Mouse (Mus musculus) heart, embryonic 10.5 days (tissue): ENCODE measurements around the gene Plekhf1. TPM values are rescaled to one million over a fixed set of nuclear protein-coding genes. Genes with fewer than 3 reads are reported as not detected.

ENCODE experiments used
- DNase-seq: peaks from one replicate; pipeline ENCODE4 v3.0.0-alpha.2; 2017; ENCODE audit warnings: low spot score
- H3K27ac ChIP-seq: fragments of 300-500 bp; sonication (generic); 2 replicates; pipeline ENCODE4 v1.5.1; 2016; ENCODE audit warnings: mild to moderate bottlenecking
- H3K27me3 ChIP-seq: fragments of 300-500 bp; sonication (generic); 2 replicates; pipeline ENCODE4 v1.6.1; 2016; ENCODE audit warnings: mild to moderate bottlenecking; ENCODE audit not compliant: poor library complexity, insufficient read depth, severe bottlenecking
- H3K36me3 ChIP-seq: fragments of 300-500 bp; sonication (generic); 2 replicates; pipeline ENCODE4 v1.6.1; 2016; ENCODE audit warnings: mild to moderate bottlenecking, moderate library complexity
- H3K4me1 ChIP-seq: fragments of 300-500 bp; sonication (generic); 2 replicates; pipeline ENCODE4 v1.6.1; 2016; ENCODE audit warnings: mild to moderate bottlenecking
- H3K4me3 ChIP-seq: fragments of 300-500 bp; sonication (generic); 2 replicates; pipeline ENCODE4 v1.5.1; 2016; ENCODE audit warnings: mild to moderate bottlenecking, moderate library complexity
- H3K9me3 ChIP-seq: fragments of 300-500 bp; sonication (generic); 2 replicates; pipeline ENCODE4 v1.6.1; 2016; ENCODE audit warnings: mild to moderate bottlenecking, moderate library complexity
- WGBS: fragments of 180-500 bp; shearing (Covaris S2); methylation state at CpG from one replicate; pipeline ENCODE4 v1.1.7; 2016; 5-methylcytosine and 5-hydroxymethylcytosine counted together
- polyA plus RNA-seq: library from polyadenylated mRNA; unstranded; fragments of >200 nt; fragmentation: Nextera tagmentation; extraction: Ambion mirVana; gene quantifications from 2 replicates; pipeline ENCODE4 v1.2.1, GENCODE M21; 2016

The Plekhf1 gene
- polyA plus RNA-seq, 1 experiment from 2014 or later = 2.2 TPM

DNA sequence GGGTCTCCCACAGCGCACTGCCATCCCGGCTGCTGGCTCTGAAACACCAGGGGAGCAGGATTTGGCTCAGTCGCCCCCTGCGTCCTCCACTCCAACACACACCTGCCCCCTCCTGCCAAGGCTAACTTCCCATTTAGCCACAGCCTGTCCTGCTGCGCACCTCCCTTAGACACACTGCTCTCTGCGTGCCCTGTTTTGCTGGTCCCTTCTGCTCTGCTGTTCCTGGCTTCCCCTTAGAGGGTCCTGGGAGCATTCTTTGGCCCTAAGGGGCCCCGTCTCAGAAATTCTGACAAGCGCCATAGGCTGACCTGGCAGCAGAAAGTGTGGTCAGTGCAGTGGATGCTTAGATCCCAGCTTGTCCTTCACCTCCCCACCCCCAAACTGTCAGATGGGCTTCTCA, 36.7 kb downstream of the Plekhf1 start:
- 59% methylated on average over 8 of the region's 8 CpGs for WGBS
- H3K27ac ChIP-seq = no peak overlapping the region
- H3K9me3 ChIP-seq = no peaks in the 10 kb centered on the region
- DNase-seq = no peak
- no peak overlapping the region for H3K4me3 ChIP-seq
- peaks cover 22% of the 10 kb centered on the region for H3K36me3 ChIP-seq
- H3K4me1 ChIP-seq = 0 out of 2 replicates have a peak, but pooled peaks cover 4% of the 10 kb centered on the region
- no peaks in the 10 kb centered on the region for H3K27me3 ChIP-seq

DNA sequence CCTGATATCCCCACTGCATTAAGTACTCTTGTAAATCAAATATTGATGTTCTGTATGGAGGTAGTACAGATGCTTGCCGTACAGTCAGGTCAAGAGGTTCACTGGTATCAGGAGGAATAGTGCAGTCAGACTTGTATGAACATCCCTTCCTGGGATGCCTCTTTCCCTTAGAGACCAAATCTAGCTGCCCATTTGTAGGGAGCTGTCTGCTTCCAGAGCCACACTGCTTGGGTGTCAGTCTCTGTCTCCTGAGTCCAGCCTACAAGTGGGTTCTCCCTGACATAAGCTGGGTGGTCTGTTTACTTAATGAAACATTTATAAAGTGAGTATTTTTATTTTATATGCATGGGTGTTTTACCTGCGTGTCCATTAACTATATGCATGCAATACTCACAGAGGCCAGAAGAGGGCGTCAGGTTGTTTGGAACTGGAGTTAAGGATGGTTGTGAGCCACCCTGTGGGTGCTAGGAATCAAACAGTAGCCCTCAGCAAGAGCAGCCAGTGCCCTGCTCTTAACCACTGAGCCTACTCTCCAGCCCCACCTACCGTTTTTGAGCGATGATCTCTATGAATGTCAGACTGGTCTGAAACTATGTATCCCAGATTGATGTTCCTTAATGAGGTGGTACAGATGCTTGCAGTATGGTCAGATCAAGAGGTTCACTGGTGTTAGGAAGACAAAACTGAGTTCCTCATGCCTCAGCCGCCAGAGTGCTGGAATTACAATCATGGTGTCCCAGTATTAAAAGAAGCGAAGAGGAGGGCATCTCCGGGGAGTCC, 37.6 kb downstream of the Plekhf1 start:
- 0 out of 2 replicates have a peak, but pooled peaks cover 4% of the 10 kb centered on the region for H3K4me1 ChIP-seq
- 88% methylated on average over 8 of the region's 8 CpGs for WGBS
- H3K27me3 ChIP-seq = no peaks in the 10 kb centered on the region
- no peak overlapping the region for H3K27ac ChIP-seq
- DNase-seq = no peak
- peaks cover 22% of the 10 kb centered on the region for H3K36me3 ChIP-seq
- no peak overlapping the region for H3K4me3 ChIP-seq
- H3K9me3 ChIP-seq = no peaks in the 10 kb centered on the region

DNA sequence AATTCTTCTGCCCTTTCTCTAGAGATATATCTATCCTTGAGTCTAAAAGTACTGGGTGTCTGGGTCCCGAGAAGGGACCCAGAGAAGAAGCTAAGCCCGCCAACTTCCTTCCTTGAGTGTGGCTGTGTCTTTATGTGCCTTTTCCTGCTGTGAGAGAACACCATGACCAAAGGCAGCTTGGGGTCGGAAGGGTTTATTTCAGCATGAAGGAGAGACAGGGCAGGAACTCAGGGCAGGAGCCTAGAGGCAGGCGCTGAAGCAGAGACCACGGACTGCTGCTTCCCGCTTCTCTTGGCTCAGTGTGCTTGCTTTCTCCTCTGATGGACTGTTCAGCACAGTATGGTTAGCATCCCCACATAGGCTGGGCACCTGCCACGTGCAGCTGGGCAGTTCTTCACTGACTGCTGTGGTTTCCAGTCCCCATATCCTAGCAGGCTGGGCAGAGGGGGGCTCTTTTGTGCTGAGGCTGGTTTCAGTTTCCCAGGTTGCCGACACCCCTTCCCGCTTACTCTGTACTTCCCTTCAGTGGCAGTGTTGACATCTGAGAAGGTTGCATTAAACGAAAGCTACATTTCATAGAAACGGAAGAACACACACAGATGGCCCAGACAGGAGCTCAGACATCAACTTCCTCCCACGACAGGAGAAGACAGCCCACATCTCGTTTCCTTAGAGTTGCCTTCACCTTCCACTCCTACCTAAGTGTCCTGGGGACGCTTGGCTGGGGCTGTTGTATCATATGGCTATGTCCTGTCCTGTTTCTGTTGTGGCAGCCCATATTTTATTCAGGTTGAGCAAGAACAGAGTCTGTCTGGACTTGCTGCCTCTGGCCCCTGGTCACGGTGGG, 38.5 kb downstream of the Plekhf1 start:
- no peak overlapping the region for H3K27ac ChIP-seq
- H3K4me1 ChIP-seq = peaks cover 7% of the 10 kb centered on the region
- no peaks in the 10 kb centered on the region for H3K9me3 ChIP-seq
- no peaks in the 10 kb centered on the region for H3K27me3 ChIP-seq
- DNase-seq = no peak
- H3K4me3 ChIP-seq = no peak overlapping the region
- WGBS = 79% methylated on average over 15 of the region's 15 CpGs
- peaks cover 16% of the 10 kb centered on the region for H3K36me3 ChIP-seq

DNA sequence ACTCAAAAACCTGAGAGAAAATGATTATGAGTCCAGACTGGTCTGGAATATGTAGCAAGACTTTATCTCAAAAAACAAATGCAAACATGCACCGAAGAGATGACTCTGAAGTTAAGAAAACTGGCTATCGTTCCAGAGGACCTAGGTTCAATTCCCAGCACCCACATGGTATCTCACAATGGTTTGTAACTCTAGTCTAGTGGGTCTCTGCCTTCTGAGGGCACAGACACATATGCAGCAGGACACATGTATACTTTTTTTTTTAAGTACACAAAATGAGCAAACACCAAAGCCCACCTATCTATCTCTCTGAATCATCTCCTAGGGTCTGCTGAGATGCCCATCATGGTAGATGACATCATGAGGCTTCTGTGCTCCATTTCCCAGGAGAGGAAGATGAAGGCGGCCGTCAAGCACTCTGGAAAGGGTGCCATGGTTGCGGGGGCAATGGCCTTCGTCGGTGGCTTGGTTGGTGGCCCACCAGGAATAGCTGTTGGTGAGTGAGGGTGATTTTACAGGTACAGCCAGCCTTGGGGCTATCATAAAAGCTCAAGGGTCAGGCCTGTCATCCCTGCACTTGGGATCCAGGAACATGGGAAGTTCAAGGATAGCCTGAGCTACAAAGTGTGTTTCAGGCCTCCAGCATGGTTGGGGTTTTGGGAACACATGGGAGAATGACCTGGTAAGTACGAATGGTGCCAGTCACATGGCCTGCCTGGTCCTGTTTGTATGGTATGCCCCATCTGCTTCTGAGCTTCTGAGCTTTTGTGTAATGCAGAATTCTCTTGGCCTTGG, 39.3 kb downstream of the Plekhf1 start:
- no peak overlapping the region for H3K27ac ChIP-seq
- WGBS = 86% methylated on average over 8 of the region's 8 CpGs
- H3K36me3 ChIP-seq = peaks cover 16% of the 10 kb centered on the region
- no peaks in the 10 kb centered on the region for H3K27me3 ChIP-seq
- no peak for DNase-seq
- H3K9me3 ChIP-seq = no peaks in the 10 kb centered on the region
- H3K4me1 ChIP-seq = peaks cover 12% of the 10 kb centered on the region
- no peak overlapping the region for H3K4me3 ChIP-seq

DNA sequence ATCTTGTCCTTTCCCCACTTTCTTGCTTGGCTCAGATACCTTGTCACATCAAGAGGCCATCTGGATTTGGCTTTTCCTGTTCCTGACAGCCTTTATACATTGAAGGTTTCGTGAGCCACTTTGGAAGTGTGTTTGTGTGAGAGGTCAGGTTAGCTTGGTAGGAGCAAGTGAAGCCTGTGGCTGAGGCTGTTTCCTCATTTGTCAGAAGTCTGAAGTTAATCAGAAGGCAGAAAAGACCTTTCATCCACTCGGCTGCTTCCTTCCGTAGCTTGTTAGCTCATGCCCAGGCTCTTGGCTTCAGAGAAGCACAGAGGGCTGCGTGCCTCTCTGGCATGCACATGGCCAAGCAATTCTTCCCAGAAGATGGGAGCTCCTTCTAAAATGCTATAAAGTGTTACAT, 40.0 kb downstream of the Plekhf1 start:
- WGBS = 63% methylated on average over 4 of the region's 4 CpGs
- H3K4me1 ChIP-seq = peaks cover 16% of the 10 kb centered on the region
- no peaks in the 10 kb centered on the region for H3K27me3 ChIP-seq
- no peak overlapping the region for H3K4me3 ChIP-seq
- H3K9me3 ChIP-seq = no peaks in the 10 kb centered on the region
- H3K27ac ChIP-seq = no peak overlapping the region
- no peak for DNase-seq
- peaks cover 16% of the 10 kb centered on the region for H3K36me3 ChIP-seq

DNA sequence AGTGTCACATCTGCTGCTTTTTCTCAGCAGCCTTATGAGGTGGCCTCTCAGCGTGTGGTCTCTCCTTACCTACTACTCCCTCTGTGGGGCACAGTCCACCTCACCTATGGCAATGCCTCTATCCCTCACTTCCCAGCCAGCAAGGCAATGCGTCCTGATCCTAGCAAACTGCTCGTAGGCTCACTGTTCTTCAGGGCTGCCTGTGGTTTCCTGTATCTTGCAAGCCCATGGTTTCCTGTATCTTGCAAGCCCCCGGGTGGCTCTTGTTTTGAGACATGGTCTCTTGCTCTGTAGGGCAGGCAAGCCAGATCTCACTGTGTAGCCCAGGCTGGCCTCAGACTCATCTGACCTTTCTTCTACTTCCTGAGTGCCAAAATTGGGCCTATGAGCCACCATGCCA, 41.0 kb downstream of the Plekhf1 start:
- H3K9me3 ChIP-seq = no peaks in the 10 kb centered on the region
- H3K4me3 ChIP-seq = no peak overlapping the region
- WGBS = 52% methylated on average over 4 of the region's 4 CpGs
- no peak for DNase-seq
- H3K27ac ChIP-seq = no peak overlapping the region
- H3K27me3 ChIP-seq = no peaks in the 10 kb centered on the region
- peaks cover 16% of the 10 kb centered on the region for H3K36me3 ChIP-seq
- peaks cover 17% of the 10 kb centered on the region for H3K4me1 ChIP-seq

DNA sequence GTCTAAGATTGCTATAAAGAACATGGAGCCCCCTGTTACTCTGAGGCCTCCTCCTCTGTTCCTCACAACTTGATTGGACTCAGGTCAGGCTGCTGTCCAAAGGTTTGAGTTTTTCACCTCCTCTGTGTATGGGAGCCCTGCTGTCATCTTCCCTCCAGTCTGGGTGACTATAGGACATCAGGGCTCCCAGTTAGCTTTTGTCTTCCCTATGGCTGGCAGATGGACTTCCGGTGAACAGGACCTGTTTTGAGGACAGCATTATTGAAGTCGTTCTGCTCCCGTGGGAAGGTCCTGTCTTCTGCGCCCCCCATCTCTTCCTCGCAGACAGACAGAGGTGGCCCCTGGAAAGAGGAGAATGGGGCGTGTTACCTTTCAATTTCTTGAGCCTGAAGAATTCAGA, 43.0 kb downstream of the Plekhf1 start:
- peaks cover 9% of the 10 kb centered on the region for H3K36me3 ChIP-seq
- 87% methylated on average over 6 of the region's 6 CpGs for WGBS
- H3K27ac ChIP-seq = no peak overlapping the region
- no peaks in the 10 kb centered on the region for H3K27me3 ChIP-seq
- no peak for DNase-seq
- H3K9me3 ChIP-seq = no peaks in the 10 kb centered on the region
- H3K4me1 ChIP-seq = peaks cover 17% of the 10 kb centered on the region
- H3K4me3 ChIP-seq = no peak overlapping the region

DNA sequence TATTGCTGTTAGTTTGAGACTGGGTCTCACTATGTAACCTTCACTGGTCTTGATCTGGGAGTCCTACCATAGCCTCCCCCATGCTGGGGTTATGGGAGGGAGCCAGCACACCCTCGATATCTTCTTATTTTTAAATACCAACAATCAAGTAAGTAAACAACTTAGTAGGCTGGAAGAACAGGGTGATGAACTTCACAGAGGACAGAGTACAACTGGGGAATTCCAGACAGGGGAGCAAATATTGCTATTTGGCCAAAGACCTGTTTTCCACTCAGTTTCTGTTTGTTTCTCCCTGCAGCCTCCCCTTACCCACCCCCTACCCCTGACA, 43.4 kb downstream of the Plekhf1 start:
- Histone ChIP-seq H3K4me3 (peak overlapping the region; percentile 83), H3K4me1 (peaks cover 17% of the 10 kb centered on the region), H3K36me3 (peaks cover 5% of the 10 kb centered on the region; the same call in 1 of the 2 replicates), H3K27ac (0 out of 2 replicates have a peak overlapping the region, but pooled peaks have one; percentile 93), H3K9me3 (no peaks in the 10 kb centered on the region), H3K27me3 (no peaks in the 10 kb centered on the region)
- DNase-seq = no peak
- WGBS = 71% methylated on average over 1 of the region's 1 CpGs

DNA sequence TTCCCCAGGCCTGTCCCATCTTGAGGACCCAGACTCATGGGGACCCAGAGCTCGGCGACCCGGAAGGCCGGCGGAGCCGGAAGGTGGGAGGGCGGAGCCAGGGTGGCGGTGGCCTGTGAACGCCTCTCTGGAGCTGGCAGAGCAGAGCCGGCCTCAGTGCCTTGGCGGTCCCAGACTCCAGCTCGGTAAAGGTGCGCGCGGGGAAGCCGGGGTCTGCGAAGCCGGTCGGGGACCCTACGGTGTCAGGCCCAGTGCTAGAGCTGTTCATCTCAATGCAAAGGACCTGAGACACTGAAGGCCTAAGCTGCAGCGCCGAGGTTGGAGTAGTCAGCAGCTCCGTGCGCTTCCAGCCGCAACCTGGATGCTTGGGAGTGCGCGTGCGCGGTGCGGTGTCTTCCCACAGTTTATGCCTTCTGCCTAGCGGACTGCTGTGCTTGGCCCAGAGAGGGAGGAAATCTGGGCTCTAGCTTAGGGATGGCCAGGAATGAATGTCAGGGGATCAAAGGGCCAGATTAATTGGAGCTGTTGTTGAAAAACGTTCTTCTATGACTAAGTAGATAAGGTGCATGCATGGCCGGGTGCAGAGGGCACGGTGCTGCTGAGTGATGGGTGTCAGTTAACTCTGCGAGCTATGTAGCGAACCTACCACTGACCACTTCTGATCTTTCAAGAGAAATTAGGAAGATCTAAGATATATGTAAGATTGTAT, 44.0 kb downstream of the Plekhf1 start:
- Histone ChIP-seq H3K9me3 (no peaks in the 10 kb centered on the region), H3K27ac (peak overlapping the region; percentile 93), H3K4me1 (peaks cover 17% of the 10 kb centered on the region), H3K4me3 (peak overlapping the region; percentile 83), H3K27me3 (no peaks in the 10 kb centered on the region), H3K36me3 (no peaks in the 10 kb centered on the region)
- DNase-seq = peak; percentile 94
- WGBS = 4% methylated on average over 36 of the region's 36 CpGs

DNA sequence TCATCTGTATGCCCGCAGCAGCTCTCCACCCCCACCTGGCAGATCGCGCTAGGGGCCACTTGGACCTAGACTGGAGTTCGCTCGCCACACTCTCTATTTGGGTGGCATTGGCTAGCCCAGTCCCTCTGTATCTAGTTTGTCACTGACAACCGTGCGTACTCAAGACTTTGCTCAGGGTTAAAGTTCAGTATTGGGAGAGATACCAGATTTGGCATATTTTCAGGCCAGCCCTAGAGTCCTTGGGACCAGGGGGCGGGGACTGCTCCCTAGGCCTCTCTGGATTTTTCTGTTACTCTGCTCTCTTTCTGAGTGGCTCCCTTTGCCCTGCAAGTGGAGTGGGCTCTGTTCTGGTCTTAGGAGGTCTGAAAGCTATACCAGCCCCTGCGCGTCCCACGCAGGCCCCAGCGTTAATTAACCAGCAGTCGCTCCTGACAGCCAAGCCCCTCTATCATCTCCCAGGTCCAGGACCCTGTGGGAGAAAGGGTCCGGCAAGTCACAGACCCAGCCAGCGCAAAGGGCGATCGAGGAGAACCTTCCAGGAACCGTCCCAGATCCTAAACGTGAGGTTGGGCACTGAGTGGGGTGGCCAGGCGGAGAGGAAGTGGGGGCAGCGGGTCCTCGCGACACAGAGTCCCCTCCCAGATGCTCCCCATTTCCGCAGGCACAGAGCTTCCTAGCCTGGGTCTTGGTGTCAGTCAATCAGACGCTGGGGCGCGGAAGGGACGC, 44.7 kb downstream of the Plekhf1 start, which contains the start of gene 1600014C10Rik:
TSS of gene 1600014C10Rik (plus strand) at position 256 of the 726 bp plus-strand sequence.
- no peaks in the 10 kb centered on the region for H3K36me3 ChIP-seq
- H3K4me3 ChIP-seq = peak within 1 kb of the TSS; percentile 83
- H3K27me3 ChIP-seq = no peaks in the 10 kb centered on the region
- H3K9me3 ChIP-seq = no peaks in the 10 kb centered on the region
- no peak for DNase-seq
- WGBS = 2% methylated on average over 28 of the region's 28 CpGs
- H3K4me1 ChIP-seq = peaks cover 17% of the 10 kb centered on the region
- peak within 1 kb of the TSS; percentile 93 for H3K27ac ChIP-seq

DNA sequence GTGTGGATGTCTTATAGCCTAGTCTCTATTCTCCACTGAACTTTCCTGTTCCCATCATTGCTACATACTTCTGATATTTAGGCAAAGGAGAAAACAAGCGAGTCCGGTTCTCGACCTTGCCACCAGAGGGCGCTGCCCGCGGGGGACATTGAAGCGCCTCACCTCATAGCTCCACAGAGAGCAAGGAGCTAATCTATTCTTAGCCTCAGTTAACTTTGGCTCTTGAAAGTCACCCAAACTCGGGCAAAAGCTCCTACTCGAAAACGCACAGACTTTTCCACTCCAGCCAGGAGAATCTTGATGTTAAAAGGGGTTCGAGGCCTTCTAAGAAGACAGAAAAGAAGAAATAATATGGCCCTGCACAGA, 45.2 kb downstream of the Plekhf1 start:
- Histone ChIP-seq H3K27me3 (no peaks in the 10 kb centered on the region), H3K27ac (peak overlapping the region; percentile 93; the same call in 1 of the 2 replicates), H3K4me3 (peak overlapping the region; percentile 83), H3K36me3 (no peaks in the 10 kb centered on the region), H3K9me3 (no peaks in the 10 kb centered on the region), H3K4me1 (peaks cover 17% of the 10 kb centered on the region)
- peak; percentile 93 for DNase-seq
- under 1% methylated on average over 11 of the region's 11 CpGs for WGBS

DNA sequence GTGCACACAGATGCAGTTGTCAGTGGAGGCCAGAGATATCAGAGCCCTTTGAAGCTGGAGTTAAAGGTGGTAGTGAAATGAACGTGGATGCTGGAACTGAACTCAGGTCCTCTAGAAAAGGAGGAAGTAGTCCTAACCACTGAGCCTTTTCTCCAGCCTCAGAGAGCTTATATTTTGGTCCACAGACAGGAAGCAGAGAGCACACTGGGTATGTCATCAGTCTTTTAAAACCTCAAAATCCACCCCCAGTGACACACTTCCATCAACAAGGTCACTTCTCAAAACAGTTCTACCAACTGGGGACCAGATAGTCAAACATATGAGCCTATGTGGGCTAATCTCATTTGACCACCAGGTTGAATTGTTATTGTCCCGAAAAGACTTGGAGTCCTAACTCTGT, 46.5 kb downstream of the Plekhf1 start:
- WGBS = 83% methylated on average over 2 of the region's 2 CpGs
- H3K36me3 ChIP-seq = no peaks in the 10 kb centered on the region
- DNase-seq = no peak

More for the DNA sequence above, 46.5 kb downstream of the Plekhf1 start:
- Histone ChIP-seq H3K27me3 (0 out of 2 replicates have a peak, but pooled peaks cover 3% of the 10 kb centered on the region), H3K4me3 (no peak overlapping the region), H3K4me1 (peaks cover 13% of the 10 kb centered on the region), H3K9me3 (no peaks in the 10 kb centered on the region), H3K27ac (no peak overlapping the region)
